12 mouse cellular contexts compared by ENCODE assay signal in the genomic region with DNA sequence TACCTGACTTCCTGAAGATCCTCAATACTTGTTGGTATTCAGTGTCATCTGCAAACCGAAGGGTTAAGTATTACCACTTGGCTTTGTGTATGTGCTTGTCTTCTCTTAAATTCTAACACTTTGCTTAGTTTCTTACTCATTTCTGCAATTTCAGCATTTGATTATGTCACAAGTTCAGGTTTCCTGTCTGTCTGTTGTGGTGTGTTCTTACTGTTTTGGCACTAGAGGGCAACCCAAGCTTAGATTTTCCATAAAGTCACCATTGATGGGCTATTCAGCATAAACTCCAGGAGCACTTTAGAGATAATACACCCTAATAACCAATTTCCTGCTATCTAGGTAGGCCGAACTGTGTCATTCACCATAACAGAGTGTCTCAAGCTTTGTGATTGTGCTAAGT. TPM values are rescaled to one million over a fixed set of nuclear protein-coding genes. Genes with fewer than 3 reads are reported as not detected.
DNase-seq lines count a peak whose midpoint lies in the region; ATAC-seq and TF ChIP-seq lines count a peak whose summit lies in the region.
"Had no signal": no experiment of that assay in that cellular context is flagged by ENCODE, and none has a peak within 500 bp of the region (broad histone marks: within the 10 kb centered on the region; RNA-seq: fewer than 3 reads in every experiment).

No protein-coding gene starts in this region.

- no peak overlapping the region for H3K4me2 ChIP-seq in kidney, postnatal 0 days (ENCODE audit: low read length)

- TF ChIP-seq EP300 in MEL (IDR thresholded peaks at IDR 0.05; ENCODE audit: low read depth in 1 of 2, low read length in 2 of 2): no peak

- no peaks in the 10 kb centered on the region for H3K27me3 ChIP-seq in kidney, postnatal 0 days (ENCODE audit: insufficient read depth, low read length)
- no peaks in the 10 kb centered on the region for H3K27me3 ChIP-seq in MEL (ENCODE audit: control insufficient read depth in 1 of 2, insufficient read depth in 2 of 2, low read length in 2 of 2)

- TF ChIP-seq RAD21 in MEL (IDR thresholded peaks at IDR 0.05; ENCODE audit: low read depth, low read length): peak; percentile 49

- no peak overlapping the region for H3K9ac ChIP-seq in kidney, postnatal 0 days (ENCODE audit: low read depth, low read length)
- H3K9ac ChIP-seq in MEL (ENCODE audit: control insufficient read depth, low read depth, low read length, poor library complexity, severe bottlenecking): no peak overlapping the region

- H3K27ac ChIP-seq in kidney, postnatal 0 days: no peak overlapping the region
- no peak overlapping the region for H3K27ac ChIP-seq in MEL (ENCODE audit: control insufficient read depth, low read depth, low read length)

- no peak for ATAC-seq in kidney, postnatal 0 days (replicated peaks; ENCODE audit: low FRiP score, low read depth)

- H3K4me3 ChIP-seq in kidney, postnatal 0 days (replicated peaks; ENCODE audit: low read depth, low read length): no peak overlapping the region
- no peak overlapping the region for H3K4me3 ChIP-seq in MEL (ENCODE audit: control insufficient read depth in 1 of 2, insufficient read depth in 1 of 2, low read depth in 2 of 2, low read length in 2 of 2)

- no peaks in the 10 kb centered on the region for H3K36me3 ChIP-seq in kidney, postnatal 0 days (ENCODE audit: insufficient read depth, low read length)
- no peaks in the 10 kb centered on the region for H3K36me3 ChIP-seq in MEL (ENCODE audit: control insufficient read depth in 1 of 2, insufficient read depth in 2 of 2, low read length in 2 of 2)

- intact Hi-C loops in left cerebral cortex, postnatal 4 days (cut with DNase I): no loop called here

- DNase-seq in kidney, postnatal 0 days (ENCODE audit: low spot score): peak; percentile 29
- DNase-seq in kidney, postnatal 4 days: no peak
- DNase-seq in MEL (ENCODE audit: low read depth, low spot score): peak; percentile 13
- peak; percentile 17 for DNase-seq in brain, adult 2 months (ENCODE audit: low read depth, low spot score)
- peak; percentile 0 for DNase-seq in naive thymus-derived CD4-positive, alpha-beta T cell, adult 2 months (ENCODE audit: low read depth)
- DNase-seq in left cerebral cortex, postnatal 4 days: no peak
- no peak for DNase-seq in layer of hippocampus, adult 9-11 months
- DNase-seq: gastrocnemius, postnatal 10 days; heart, postnatal 36 days; kidney, postnatal 25 days; lung, postnatal 14 days; thymus, adult 2 months had no signal

- WGBS in kidney, postnatal 0 days: 71% methylated on average over 2 of the region's 2 CpGs

- H3K79me2 ChIP-seq in MEL (ENCODE audit: control insufficient read depth, insufficient read depth, low read length, poor library complexity): no peaks in the 10 kb centered on the region

- H3K9me3 ChIP-seq in kidney, postnatal 0 days (replicated peaks; ENCODE audit: low read length): no peaks in the 10 kb centered on the region
- H3K9me3 ChIP-seq in MEL (replicated peaks; ENCODE audit: insufficient read depth, low read length): no peaks in the 10 kb centered on the region

- TF ChIP-seq POLR2A in MEL (IDR thresholded peaks at IDR 0.05; ENCODE audit: control insufficient read depth in 1 of 2, insufficient read depth in 1 of 2, low read depth in 1 of 2, low read length in 2 of 2, poor library complexity in 1 of 2): no peak

- H3K4me1 ChIP-seq in kidney, postnatal 0 days (replicated peaks; ENCODE audit: insufficient read depth, low read length): no peaks in the 10 kb centered on the region
- H3K4me1 ChIP-seq in MEL (ENCODE audit: control insufficient read depth in 1 of 2, insufficient read depth in 2 of 2, low read length in 2 of 2): no peaks in the 10 kb centered on the region

- peak; percentile 60 for TF ChIP-seq CTCF in kidney, postnatal 0 days (IDR thresholded peaks at IDR 0.05; ENCODE audit: low read depth)
- TF ChIP-seq CTCF in MEL (IDR thresholded peaks at IDR 0.05 in 2 of 3, conservative IDR thresholded peaks at IDR 0.05 in 1 of 3; ENCODE audit: control insufficient read depth in 1 of 3, insufficient read depth in 1 of 3, low read depth in 2 of 3, low read length in 3 of 3, poor library complexity in 1 of 3, severe bottlenecking in 1 of 3): peak in 1 of 3 experiments; percentile 39; a peak in 2 of 6 replicates

TF ChIP-seq in MEL, 35 proteins besides CTCF, POLR2A, EP300 and RAD21:
- TF ChIP-seq ZMIZ1 (IDR thresholded peaks at IDR 0.05; ENCODE audit: low read depth, low read length): no peak
- no peak for TF ChIP-seq MAFK (IDR thresholded peaks at IDR 0.05; ENCODE audit: borderline replicate concordance, low read depth, low read length)
- TF ChIP-seq MAX (IDR thresholded peaks at IDR 0.05; ENCODE audit: low read length): no peak
- no peak for TF ChIP-seq E2F4 (IDR thresholded peaks at IDR 0.05; ENCODE audit: borderline replicate concordance, low read depth, low read length)
- no peak for TF ChIP-seq KAT2A (conservative IDR thresholded peaks at IDR 0.05; ENCODE audit: low read depth, low read length)
- no peak for TF ChIP-seq BHLHE40 (IDR thresholded peaks at IDR 0.05; ENCODE audit: borderline replicate concordance, low read depth, low read length)
- peak; percentile 18; the same call in 1 of the 2 replicates for TF ChIP-seq SMC3 (IDR thresholded peaks at IDR 0.05; ENCODE audit: low read depth, low read length)

RNA-seq across cellular contexts. Expression of a gene that starts 47.0 kb away (rescaled TPM):
- 8.2 and 9.3 TPM in 2 replicates for polyA plus RNA-seq in kidney, postnatal 0 days (2015; fragmentation: Nextera tagmentation; extraction: Ambion mirVana)
- 0.33 and 0.35 TPM in 2 replicates for total RNA-seq in MEL (2012; rRNA removed)
- polyA plus RNA-seq in MEL (2012; ENCODE audit: insufficient read depth in 1 of 2, insufficient read length in 2 of 2, low read depth in 1 of 2, low replicate concordance in 2 of 2, missing spikeins in 1 of 2): under 1 TPM in 1 of 2 experiments, not detected in 1; 0.89 TPM
- total RNA-seq in left cerebral cortex, postnatal 4 days (2021): 100 to 1,000 TPM; 144 to 164 TPM

Comparison
In these comparisons a context has a peak if more than half of its experiments do, and no peak if none do; other contexts are left out.
1. DNase-seq: peak in kidney, postnatal 0 days (single experiment), MEL (single experiment), brain, adult 2 months (single experiment) and naive thymus-derived CD4-positive, alpha-beta T cell, adult 2 months (single experiment); none in kidney, postnatal 4 days (0 of 2), left cerebral cortex, postnatal 4 days (single experiment) and layer of hippocampus, adult 9-11 months (single experiment).
2. RNA of a gene that starts 47.0 kb away (total RNA-seq): 144 to 164 TPM in left cerebral cortex, postnatal 4 days; 0.33 to 0.35 TPM in MEL; every median in the first group is over 100 times any median in the second.